Mouse (Mus musculus): Measurements from ENCODE around the gene Piga.

Piga gene

GRCm38 (mm10) chrX:164419471-164419939 lies at the start of gene Piga:
TSS of gene Piga (plus strand) at chrX:164419787.
- peak; percentile 98 for DNase-seq

- DNase-seq: peak; percentile 15
Measured at GRCm38 (mm10) chrX:164370576-164370975, 49.0 kb upstream of the Piga start.

- DNase-seq: peak; percentile 31
Measured at GRCm38 (mm10) chrX:164373081-164373480, 46.5 kb upstream of the Piga start, which contains the start of gene Vegfd. TSS of gene Vegfd (plus strand) at chrX:164373378.

GRCm38 (mm10) chrX:164374586-164374985 lies 45.0 kb upstream of the Piga start:
- no peak for DNase-seq

GRCm38 (mm10) chrX:164379721-164380120 lies 39.9 kb upstream of the Piga start:
- DNase-seq: no peak

- peak; percentile 78 for DNase-seq
Measured at GRCm38 (mm10) chrX:164381618-164382408, 37.8 kb upstream of the Piga start.

GRCm38 (mm10) chrX:164394091-164394490 lies 25.5 kb upstream of the Piga start:
- DNase-seq: no peak

- no peak for DNase-seq
Measured at GRCm38 (mm10) chrX:164398456-164398855, 21.1 kb upstream of the Piga start.

GRCm38 (mm10) chrX:164405080-164405649 lies 14.4 kb upstream of the Piga start:
- no peak for DNase-seq

DNA sequence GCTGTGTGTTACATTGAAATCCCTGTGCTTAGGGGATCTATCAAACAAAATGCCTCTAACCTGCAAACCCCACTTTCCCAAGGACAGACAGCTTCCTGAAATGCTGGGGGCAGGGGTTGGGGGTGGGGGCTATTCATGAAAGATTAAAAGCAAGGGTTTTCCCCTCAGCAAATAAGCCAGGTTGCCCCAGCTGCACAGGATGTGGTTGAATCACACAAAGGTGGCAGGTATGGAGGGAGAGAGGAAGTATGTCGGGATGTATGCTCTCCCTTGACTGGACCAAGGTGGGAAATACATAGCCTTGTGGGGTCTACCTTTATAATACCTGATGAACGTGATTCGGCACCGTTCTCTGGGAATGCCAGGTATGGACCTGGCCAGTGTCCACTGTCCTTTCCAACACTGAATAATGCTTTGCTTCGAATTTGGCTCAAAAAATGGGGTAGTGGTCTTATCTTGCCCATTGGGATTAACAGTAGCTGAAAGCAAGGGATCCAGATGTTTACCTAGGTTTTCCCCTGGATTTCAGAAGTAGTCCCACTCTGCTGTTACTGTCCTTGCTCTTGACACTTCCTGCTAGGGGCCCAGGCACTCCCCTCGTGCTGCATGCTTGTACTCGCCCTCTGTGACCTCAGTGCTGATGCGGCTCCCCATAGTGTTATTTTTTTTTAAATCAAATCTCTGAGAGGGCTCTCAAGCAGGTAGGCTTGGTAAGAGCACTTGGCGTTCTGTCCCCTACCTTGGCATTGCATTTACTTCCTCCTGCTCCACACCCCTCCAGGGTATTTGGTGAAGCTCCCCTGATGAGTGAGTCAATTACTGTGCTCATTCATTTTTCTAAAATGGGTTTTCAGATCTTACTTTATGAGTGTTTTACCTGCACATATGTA lies 13.2 kb upstream of the Piga start:
- DNase-seq: no peak

DNA sequence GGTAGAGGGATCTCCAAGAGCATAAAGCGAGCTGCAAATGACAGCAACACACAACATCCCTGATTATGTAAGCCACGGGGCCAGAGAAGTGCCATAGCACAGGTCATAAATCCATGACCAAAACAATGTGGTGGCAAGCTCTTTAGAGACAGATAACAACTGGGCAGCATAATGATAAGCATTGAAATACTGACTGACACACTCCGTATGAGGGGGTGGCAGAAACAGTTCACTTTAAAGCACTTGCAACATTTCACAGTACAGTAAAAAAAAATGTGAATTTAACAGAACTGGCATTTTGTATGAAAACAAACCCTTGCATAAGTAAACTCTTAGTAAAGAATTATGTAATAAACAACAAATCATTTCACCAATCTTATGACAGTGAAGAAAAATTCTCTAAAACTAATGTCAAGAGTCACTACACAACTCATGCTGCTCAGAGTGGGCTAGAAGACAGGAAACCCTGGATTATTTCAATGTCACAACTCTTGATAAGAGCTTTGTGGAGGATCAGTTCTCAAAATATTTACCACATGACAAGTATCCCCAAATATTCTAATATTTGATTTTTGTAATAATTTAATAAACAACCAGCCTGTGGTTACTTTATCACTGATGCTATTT lies 11.2 kb upstream of the Piga start:
- DNase-seq: no peak

GRCm38 (mm10) chrX:164410562-164410961 lies 9.0 kb upstream of the Piga start:
- DNase-seq: no peak

- DNase-seq: no peak
Measured at GRCm38 (mm10) chrX:164416803-164417202, 2.8 kb upstream of the Piga start.

- no peak for DNase-seq
Measured at GRCm38 (mm10) chrX:164418008-164418407, 1.6 kb upstream of the Piga start.

GRCm38 (mm10) chrX:164419955-164420354 lies 368 bp downstream of the Piga start:
- no peak for DNase-seq

GRCm38 (mm10) chrX:164420518-164420917 lies 931 bp downstream of the Piga start:
- DNase-seq: no peak

GRCm38 (mm10) chrX:164424821-164425220 lies 5.2 kb downstream of the Piga start:
- DNase-seq: no peak

DNA sequence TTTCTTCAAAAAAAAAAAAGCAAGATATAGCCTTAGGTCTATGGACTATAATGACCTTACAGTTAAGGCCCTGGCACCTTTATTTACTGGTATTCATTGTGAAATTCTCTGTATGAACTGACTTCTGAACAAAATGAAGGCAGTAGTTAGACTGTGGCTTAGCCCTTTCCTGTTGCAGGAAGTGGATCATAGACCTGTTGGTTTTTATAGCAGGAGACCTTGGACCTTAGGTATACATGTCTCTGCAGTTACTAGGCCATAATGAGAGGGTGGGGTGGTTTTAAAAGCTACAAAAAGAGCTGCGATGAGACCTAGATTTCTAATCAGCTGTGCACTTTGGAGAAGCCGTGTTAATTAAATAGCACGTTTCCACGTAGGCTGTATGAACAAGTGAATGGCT lies 7.7 kb downstream of the Piga start:
- DNase-seq: no peak

DNA sequence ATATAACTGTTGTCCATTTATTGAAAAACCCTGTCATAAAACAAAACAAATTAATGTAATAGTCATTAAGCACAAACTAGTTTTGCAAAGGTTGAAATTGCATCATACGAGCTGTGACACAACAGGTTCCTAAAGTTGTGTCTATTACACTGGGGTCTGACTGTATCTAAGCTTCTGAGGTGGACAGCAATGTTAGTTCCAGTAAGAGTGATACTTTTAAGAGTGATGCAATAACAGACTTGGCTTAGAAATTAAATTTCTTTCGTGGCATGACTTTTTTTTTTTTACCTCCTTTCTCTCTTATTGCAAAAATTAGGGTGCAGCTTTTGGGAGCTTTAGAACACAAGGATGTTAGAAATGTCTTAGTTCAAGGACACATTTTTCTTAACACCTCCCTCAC lies 8.6 kb downstream of the Piga start:
- DNase-seq: no peak

- DNase-seq: no peak
Measured at GRCm38 (mm10) chrX:164430621-164431020, 11.0 kb downstream of the Piga start.

DNA sequence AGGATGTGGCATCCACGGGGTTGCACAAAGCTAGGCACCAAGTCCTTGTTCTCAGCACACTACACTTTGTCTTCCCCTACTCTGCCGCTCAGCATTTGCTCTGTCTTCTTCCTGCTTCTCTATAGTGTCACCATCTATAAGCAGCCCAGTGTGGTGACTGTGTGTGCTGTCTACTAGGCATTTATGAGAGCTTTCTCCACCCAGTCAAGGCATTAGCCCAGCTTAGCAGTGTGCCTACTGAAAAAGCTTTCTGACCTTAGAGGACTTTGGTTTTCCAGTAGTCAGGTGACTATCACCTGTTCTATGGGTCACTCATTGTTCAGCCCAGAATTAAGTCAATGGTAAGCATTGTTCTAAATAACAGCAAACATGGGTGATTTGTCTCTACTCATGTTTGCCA lies 11.5 kb downstream of the Piga start:
- no peak for DNase-seq

- no peak for DNase-seq
Measured at GRCm38 (mm10) chrX:164431541-164431940, 12.0 kb downstream of the Piga start.

GRCm38 (mm10) chrX:164432682-164433081 lies 13.1 kb downstream of the Piga start:
- no peak for DNase-seq

Measured in kidney, adult 11 months (tissue).